Mouse (Mus musculus): ENCODE results near the gene Cass4.

Gene Cass4

GRCm38 (mm10) chr2:172393391-172394051, at the start of gene Cass4:
TSS of gene Cass4 (plus strand) at chr2:172393794.
- DNase-seq (ENCODE audit: low read depth, low spot score) = no peak

- DNase-seq (ENCODE audit: low read depth, low spot score) = no peak
These were observed 48.9 kb upstream of the Cass4 start for GRCm38 (mm10) chr2:172344669-172345068.

- peak; percentile 93 for DNase-seq (ENCODE audit: low read depth, low spot score)
These were observed 48.3 kb upstream of the Cass4 start, which contains the start of gene Fam210b for GRCm38 (mm10) chr2:172345258-172345738. TSS of gene Fam210b (plus strand) at chr2:172345565.

- peak; percentile 30 for DNase-seq (ENCODE audit: low read depth, low spot score)
These were observed 47.3 kb upstream of the Cass4 start for GRCm38 (mm10) chr2:172346034-172346929.

GRCm38 (mm10) chr2:172346933-172347611, 46.5 kb upstream of the Cass4 start:
- no peak for DNase-seq (ENCODE audit: low read depth, low spot score)

- no peak for DNase-seq (ENCODE audit: low read depth, low spot score)
These were observed 45.2 kb upstream of the Cass4 start for GRCm38 (mm10) chr2:172348297-172348950.

GRCm38 (mm10) chr2:172349776-172350175, 43.8 kb upstream of the Cass4 start:
- DNase-seq (ENCODE audit: low read depth, low spot score) = no peak

GRCm38 (mm10) chr2:172350773-172351172, 42.8 kb upstream of the Cass4 start:
- no peak for DNase-seq (ENCODE audit: low read depth, low spot score)

GRCm38 (mm10) chr2:172353218-172353617, 40.4 kb upstream of the Cass4 start:
- no peak for DNase-seq (ENCODE audit: low read depth, low spot score)

- no peak for DNase-seq (ENCODE audit: low read depth, low spot score)
These were observed 38.8 kb upstream of the Cass4 start for GRCm38 (mm10) chr2:172354761-172355160.

GRCm38 (mm10) chr2:172355833-172356232, 37.8 kb upstream of the Cass4 start:
- no peak for DNase-seq (ENCODE audit: low read depth, low spot score)

GRCm38 (mm10) chr2:172363176-172363575, 30.4 kb upstream of the Cass4 start:
- no peak for DNase-seq (ENCODE audit: low read depth, low spot score)

GRCm38 (mm10) chr2:172370411-172371223, 23.0 kb upstream of the Cass4 start, which contains the start of the genes Aurka and Cstf1:
TSS of gene Aurka (minus strand) at chr2:172370535.
TSS of gene Cstf1 (plus strand) at chr2:172370681.
- peak; percentile 90 for DNase-seq (ENCODE audit: low read depth, low spot score)

GRCm38 (mm10) chr2:172371258-172371657, 22.3 kb upstream of the Cass4 start:
- DNase-seq (ENCODE audit: low read depth, low spot score) = no peak

GRCm38 (mm10) chr2:172376551-172376950, 17.0 kb upstream of the Cass4 start:
- DNase-seq (ENCODE audit: low read depth, low spot score) = no peak

GRCm38 (mm10) chr2:172376999-172377515, 16.5 kb upstream of the Cass4 start:
- no peak for DNase-seq (ENCODE audit: low read depth, low spot score)

- DNase-seq (ENCODE audit: low read depth, low spot score) = no peak
These were observed 15.3 kb upstream of the Cass4 start for GRCm38 (mm10) chr2:172378332-172378731.

GRCm38 (mm10) chr2:172380513-172380912, 13.1 kb upstream of the Cass4 start:
- no peak for DNase-seq (ENCODE audit: low read depth, low spot score)

- no peak for DNase-seq (ENCODE audit: low read depth, low spot score)
These were observed 12.3 kb upstream of the Cass4 start for GRCm38 (mm10) chr2:172381341-172381740.

- no peak for DNase-seq (ENCODE audit: low read depth, low spot score)
These were observed 11.7 kb upstream of the Cass4 start for GRCm38 (mm10) chr2:172381898-172382297.

Data from embryo, embryonic 11.5 days (tissue).